ENCODE assay signal across 20 mouse cellular contexts in the genomic region with DNA sequence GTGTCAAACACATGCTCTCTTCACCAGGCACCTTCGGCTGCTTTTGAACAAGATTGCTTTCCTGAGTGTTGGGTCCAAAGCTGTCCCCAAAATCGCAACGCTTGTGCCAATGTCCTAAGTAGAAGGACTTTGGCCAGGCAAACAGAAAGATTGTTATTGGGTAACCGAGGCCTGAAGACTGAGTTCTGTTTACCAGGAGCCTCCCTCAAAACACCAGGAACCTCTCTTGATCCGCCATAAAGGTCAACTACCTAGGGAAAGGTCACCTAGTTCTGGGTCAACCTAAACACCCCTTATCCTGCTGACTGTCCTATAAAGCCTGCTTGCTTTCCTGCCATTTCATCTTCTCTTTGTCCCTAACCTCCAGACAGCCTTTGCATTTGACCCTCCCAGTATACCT. TPM values are rescaled to one million over a fixed set of nuclear protein-coding genes. Genes with fewer than 3 reads are reported as not detected.
A peak's percentile ranks its signal among the peaks of the same experiment; 100 is the strongest.
DNase-seq lines count a peak whose midpoint lies in the region; ATAC-seq and TF ChIP-seq lines count a peak whose summit lies in the region.
"Had no signal": no experiment of that assay in that cellular context is flagged by ENCODE, and none has a peak within 500 bp of the region (broad histone marks: within the 10 kb centered on the region; RNA-seq: fewer than 3 reads in every experiment).

No protein-coding gene starts in this region.

- no peak overlapping the region for H3K4me2 ChIP-seq in heart, embryonic 12.5 days
- H3K4me2 ChIP-seq in liver, embryonic 14.5 days (ENCODE audit: low read depth), result no peak overlapping the region
- no peak overlapping the region for H3K4me2 ChIP-seq in liver, embryonic 12.5 days
- H3K4me2 ChIP-seq: embryonic facial prominence, embryonic 15.5 days; hindbrain, embryonic 12.5 days had no signal

- H3K9ac ChIP-seq in heart, embryonic 12.5 days, result no peak overlapping the region
- H3K9ac ChIP-seq in liver, embryonic 14.5 days (replicated peaks), result no peak overlapping the region
- H3K9ac ChIP-seq in liver, embryonic 12.5 days, result no peak overlapping the region
- H3K9ac ChIP-seq: embryonic facial prominence, embryonic 15.5 days; hindbrain, embryonic 12.5 days had no signal

- peak overlapping the region; percentile 17; the same call in 1 of the 2 replicates for H3K27ac ChIP-seq in heart, embryonic 12.5 days (ENCODE audit: poor library complexity, severe bottlenecking)
- H3K27ac ChIP-seq in kidney, adult 2 months (ENCODE audit: insufficient read depth, low read depth, low read length), result no peak overlapping the region
- no peak overlapping the region for H3K27ac ChIP-seq in liver, embryonic 14.5 days
- H3K27ac ChIP-seq in liver, embryonic 12.5 days, result no peak overlapping the region
- H3K27ac ChIP-seq: embryonic facial prominence, embryonic 15.5 days; forebrain, embryonic 10.5 days; hindbrain, embryonic 12.5 days had no signal

- WGBS in heart, embryonic 12.5 days, result 86% methylated on average over 5 of the region's 5 CpGs
- WGBS in kidney, adult 2 months, result 57% methylated on average over 5 of the region's 5 CpGs
- 58% methylated on average over 5 of the region's 5 CpGs for WGBS in liver, embryonic 14.5 days (ENCODE audit: insufficient replicate concordance)
- WGBS in liver, embryonic 12.5 days (ENCODE audit: insufficient replicate concordance), result 62% methylated on average over 5 of the region's 5 CpGs

- no peaks in the 10 kb centered on the region for H3K36me3 ChIP-seq in heart, embryonic 12.5 days
- no peaks in the 10 kb centered on the region for H3K36me3 ChIP-seq in kidney, adult 2 months (ENCODE audit: control insufficient read depth, insufficient read depth, low read length)
- no peaks in the 10 kb centered on the region for H3K36me3 ChIP-seq in liver, embryonic 14.5 days (replicated peaks; ENCODE audit: control insufficient read depth, insufficient read depth, low read depth)
- H3K36me3 ChIP-seq in liver, embryonic 12.5 days, result no peaks in the 10 kb centered on the region
- H3K36me3 ChIP-seq: embryonic facial prominence, embryonic 15.5 days; forebrain, embryonic 10.5 days; hindbrain, embryonic 12.5 days had no signal

- ATAC-seq in heart, embryonic 12.5 days (ENCODE audit: insufficient number of reproducible peaks, low FRiP score), result no peak
- peak; percentile 53; the same call in 1 of the 2 replicates for ATAC-seq in liver, embryonic 14.5 days (ENCODE audit: insufficient read depth)
- ATAC-seq in liver, embryonic 12.5 days, result no peak
- ATAC-seq: forebrain, embryonic 14.5 days; hindbrain, embryonic 16.5 days had no signal

- intact Hi-C loops in heart, postnatal 36 days (cut with DNase I), result no loop called here

- H3K4me1 ChIP-seq in heart, embryonic 12.5 days (replicated peaks), result peaks cover 18% of the 10 kb centered on the region; the same call in 1 of the 2 replicates
- H3K4me1 ChIP-seq in kidney, adult 2 months (ENCODE audit: control insufficient read depth, insufficient read depth, low read length), result peaks cover 3% of the 10 kb centered on the region; the same call in 1 of the 2 replicates
- H3K4me1 ChIP-seq in liver, embryonic 14.5 days (replicated peaks; ENCODE audit: control insufficient read depth in 2 of 2, insufficient read depth in 2 of 2, low read length in 1 of 2), result peaks cover 0 to 2% of the 10 kb centered on the region in 2 experiments; a peak in 1 of 4 replicates
- H3K4me1 ChIP-seq in liver, embryonic 12.5 days, result no peaks in the 10 kb centered on the region
- H3K4me1 ChIP-seq: embryonic facial prominence, embryonic 15.5 days; forebrain, embryonic 10.5 days; hindbrain, embryonic 12.5 days had no signal

- H3K4me3 ChIP-seq in heart, embryonic 12.5 days, result no peak overlapping the region
- H3K4me3 ChIP-seq in kidney, adult 2 months (ENCODE audit: insufficient read depth, low read depth, low read length), result no peak overlapping the region
- H3K4me3 ChIP-seq in liver, embryonic 14.5 days (ENCODE audit: insufficient read depth in 1 of 2, low read depth in 2 of 2, low read length in 2 of 2), result no peak overlapping the region
- H3K4me3 ChIP-seq in liver, embryonic 12.5 days, result no peak overlapping the region
- H3K4me3 ChIP-seq: embryonic facial prominence, embryonic 15.5 days; erythroblast, embryonic 14.5 days; forebrain, embryonic 10.5 days; gastrocnemius, adult 2 months; hindbrain, embryonic 12.5 days had no signal

- H3K9me3 ChIP-seq in heart, embryonic 12.5 days (replicated peaks), result no peaks in the 10 kb centered on the region
- no peaks in the 10 kb centered on the region for H3K9me3 ChIP-seq in liver, embryonic 14.5 days (ENCODE audit: control insufficient read depth, low read length)
- H3K9me3 ChIP-seq in liver, embryonic 12.5 days (replicated peaks), result no peaks in the 10 kb centered on the region
- H3K9me3 ChIP-seq: embryonic facial prominence, embryonic 15.5 days; forebrain, embryonic 10.5 days; hindbrain, embryonic 12.5 days had no signal

- DNase-seq in heart, postnatal 36 days, result no peak
- peak; percentile 27 for DNase-seq in kidney, adult 2 months
- DNase-seq in kidney, postnatal 25 days, result no peak
- DNase-seq in liver, embryonic 14.5 days (ENCODE audit: low read depth in 3 of 3, low spot score in 3 of 3), result peak in 2 of 3 experiments; percentile 4 to 12
- no peak for DNase-seq in urinary bladder, adult 2 months (ENCODE audit: low spot score)
- DNase-seq: adrenal gland, postnatal 10 days; cerebellum, adult 11 months; cerebellum, adult 8-10 months; cerebellum, postnatal 14 days; embryo, embryonic 11 days; gastrocnemius, adult 2 months; gastrocnemius, postnatal 25 days had no signal

- no peak for TF ChIP-seq POLR2A in kidney, adult 2 months (IDR thresholded peaks at IDR 0.05; ENCODE audit: low read depth, low read length)

- no peak for TF ChIP-seq EP300 in liver, embryonic 14.5 days (IDR thresholded peaks at IDR 0.05; ENCODE audit: low read depth)

- no peak for TF ChIP-seq CTCF in kidney, adult 2 months (conservative IDR thresholded peaks at IDR 0.05; ENCODE audit: insufficient read depth, insufficient read length, low read depth, low read length)
- TF ChIP-seq CTCF in liver, embryonic 14.5 days (IDR thresholded peaks at IDR 0.05; ENCODE audit: low read depth), result no peak

- no peaks in the 10 kb centered on the region for H3K27me3 ChIP-seq in heart, embryonic 12.5 days (replicated peaks)
- H3K27me3 ChIP-seq in kidney, adult 2 months (replicated peaks; ENCODE audit: control insufficient read depth, insufficient read depth, low read length), result no peaks in the 10 kb centered on the region
- H3K27me3 ChIP-seq in liver, embryonic 14.5 days (ENCODE audit: control insufficient read depth, insufficient read depth, low read length), result no peaks in the 10 kb centered on the region
- no peaks in the 10 kb centered on the region for H3K27me3 ChIP-seq in liver, embryonic 12.5 days (replicated peaks)
- H3K27me3 ChIP-seq: embryonic facial prominence, embryonic 15.5 days; hindbrain, embryonic 12.5 days had no signal

RNA-seq across cellular contexts. Expression of gene Sacs, which starts 13.5 kb away (rescaled TPM):
- polyA plus RNA-seq in heart, embryonic 12.5 days (2016; fragmentation: Nextera tagmentation; extraction: Ambion mirVana), result 6.3 and 6.6 TPM in 2 replicates
- 10 to 100 TPM; 27.0 to 31.9 TPM for total RNA-seq in heart, postnatal 36 days (2021)
- polyA plus RNA-seq in kidney, adult 2 months (2012; rRNA removed), result 0.16 and 0.33 TPM in 2 replicates
- 1.4 and 1.9 TPM in 2 replicates for polyA plus RNA-seq in liver, embryonic 14.5 days (2012; rRNA removed)
- 1.5 and 1.8 TPM in 2 replicates for polyA plus RNA-seq in liver, embryonic 14.5 days (2014; fragmentation: Nextera tagmentation; extraction: Ambion mirVana)
- 2.4 and 3.0 TPM in 2 replicates for polyA plus RNA-seq in liver, embryonic 12.5 days (2016; fragmentation: Nextera tagmentation; extraction: Ambion mirVana)
- polyA plus RNA-seq in urinary bladder, adult 2 months (2012; rRNA removed), result 5.9 and 6.9 TPM in 2 replicates

Comparison
In these comparisons a context has a peak if more than half of its experiments do, and no peak if none do; other contexts are left out.
1. DNase-seq: peak in kidney, adult 2 months (single experiment) and liver, embryonic 14.5 days (2 of 3); none in heart, postnatal 36 days (0 of 2), kidney, postnatal 25 days (0 of 2) and urinary bladder, adult 2 months (single experiment).